Mouse (Mus musculus): ENCODE data around the gene Tipin.
"Not testable (repeated sequence)": the region's sequence is repeated elsewhere in the genome, so short reads cannot be mapped to it uniquely, and the experiment has no call there.

The Tipin gene

GRCm38 (mm10) chr9:64271249-64271648 is 10.1 kb upstream of the Tipin start:
- in situ Hi-C loops (cut with MboI, MseI): loop anchor here (10.0 kb wide), 1 partner anchor 86 kb away; no protein-coding TSS in a partner anchor

GRCm38 (mm10) chr9:64272611-64273010 is 8.8 kb upstream of the Tipin start:
- in situ Hi-C loops (cut with MboI, MseI): loop anchor here (10.0 kb wide), 1 partner anchor 88 kb away; no protein-coding TSS in a partner anchor

DNA sequence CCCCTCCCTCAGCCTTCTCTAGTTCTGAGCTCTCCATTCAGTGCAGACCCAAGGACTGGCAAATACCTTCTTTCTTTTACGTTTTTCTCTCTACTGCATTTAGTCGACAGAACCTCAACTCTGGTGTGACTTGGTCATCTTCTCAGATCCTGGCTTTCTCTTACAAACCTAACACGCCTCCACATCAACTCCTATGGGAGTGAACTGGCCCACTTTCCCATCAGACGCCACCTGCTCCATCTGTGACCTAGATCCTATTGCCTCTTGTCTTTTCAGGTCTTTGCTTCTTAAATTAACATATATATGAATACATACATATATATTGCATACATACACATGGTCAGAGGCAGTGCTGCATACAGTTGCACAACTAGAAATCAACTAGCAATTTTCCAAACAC is 7.6 kb upstream of the Tipin start:
- in situ Hi-C loops (cut with MboI, MseI): loop anchor here (10.0 kb wide), 1 partner anchor 89 kb away; no protein-coding TSS in a partner anchor

- in situ Hi-C loops (cut with MboI, MseI): loop anchor here (10.0 kb wide), 1 partner anchor 89 kb away; no protein-coding TSS in a partner anchor
Measured at GRCm38 (mm10) chr9:64274291-64274690, 7.1 kb upstream of the Tipin start.

GRCm38 (mm10) chr9:64274919-64275318 is 6.5 kb upstream of the Tipin start:
- in situ Hi-C loops (cut with MboI, MseI): loop anchor here (10.0 kb wide), 1 partner anchor 90 kb away; no protein-coding TSS in a partner anchor

- in situ Hi-C loops (cut with MboI, MseI): loop anchor here (10.0 kb wide), 1 partner anchor 93 kb away; no protein-coding TSS in a partner anchor
Measured at GRCm38 (mm10) chr9:64277706-64278105, 3.7 kb upstream of the Tipin start.

- in situ Hi-C loops (cut with MboI, MseI): loop anchor here (10.0 kb wide), 1 partner anchor 94 kb away; no protein-coding TSS in a partner anchor
Measured at GRCm38 (mm10) chr9:64278665-64279310, 2.6 kb upstream of the Tipin start.

- in situ Hi-C loops (cut with MboI, MseI): no loop called here
Measured at GRCm38 (mm10) chr9:64281781-64282178, 399 bp downstream of the Tipin start.

DNA sequence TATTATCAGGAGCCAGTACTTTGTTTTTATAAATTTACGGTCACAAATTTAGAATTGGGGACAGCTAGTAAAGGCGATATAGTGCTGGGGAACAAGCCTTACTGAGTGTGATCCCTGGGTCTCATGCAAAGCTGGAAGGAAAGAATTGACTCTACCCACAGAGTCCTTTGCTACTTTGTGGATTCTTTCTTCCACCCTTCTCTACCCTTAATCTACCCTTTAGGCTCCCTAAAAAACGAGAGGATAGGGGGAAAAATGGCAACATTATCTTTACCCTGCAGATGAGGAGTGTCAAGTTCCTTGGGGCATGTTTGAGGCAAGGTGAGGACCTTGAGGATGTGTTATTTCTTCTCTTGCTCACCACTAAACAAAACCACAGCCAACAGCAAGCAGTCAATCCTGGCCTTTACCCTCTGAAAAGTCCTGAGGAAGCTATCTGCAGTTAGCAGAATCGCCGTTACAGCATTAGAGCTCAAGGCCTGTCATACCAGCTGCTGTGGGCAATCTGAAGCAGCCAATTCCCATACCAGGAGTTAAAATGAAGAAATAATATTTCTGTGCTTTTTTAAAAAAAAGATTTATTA is 1.1 kb downstream of the Tipin start:
- in situ Hi-C loops (cut with MboI, MseI): no loop called here

- in situ Hi-C loops (cut with MboI, MseI): not testable (repeated sequence)
Measured at GRCm38 (mm10) chr9:64303086-64303485, 21.7 kb downstream of the Tipin start.

GRCm38 (mm10) chr9:64306476-64307312 is 25.3 kb downstream of the Tipin start:
- in situ Hi-C loops (cut with MboI, MseI): no loop called here

GRCm38 (mm10) chr9:64310996-64311785 is 29.8 kb downstream of the Tipin start:
- in situ Hi-C loops (cut with MboI, MseI): no loop called here

- in situ Hi-C loops (cut with MboI, MseI): no loop called here
Measured at GRCm38 (mm10) chr9:64312128-64312527, 30.7 kb downstream of the Tipin start.

DNA sequence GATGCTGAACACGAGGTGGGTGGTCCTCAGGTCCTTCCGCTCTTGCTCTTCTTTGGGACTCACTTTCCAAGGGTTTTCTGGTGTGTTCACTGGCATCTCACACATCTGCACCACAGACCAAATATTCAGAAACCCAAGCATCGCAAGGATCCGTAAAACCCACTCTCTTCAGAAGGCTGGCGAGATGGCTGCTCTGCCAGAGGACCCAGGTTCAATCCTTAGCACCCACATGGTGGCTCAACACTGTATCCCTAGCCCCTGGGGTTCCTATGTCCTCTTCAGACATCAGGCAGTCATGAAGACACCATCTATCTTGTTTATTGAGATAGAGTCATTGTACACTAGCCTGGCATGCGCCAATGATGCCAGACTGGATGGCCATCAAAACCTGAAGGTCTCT is 33.3 kb downstream of the Tipin start:
- in situ Hi-C loops (cut with MboI, MseI): no loop called here

DNA sequence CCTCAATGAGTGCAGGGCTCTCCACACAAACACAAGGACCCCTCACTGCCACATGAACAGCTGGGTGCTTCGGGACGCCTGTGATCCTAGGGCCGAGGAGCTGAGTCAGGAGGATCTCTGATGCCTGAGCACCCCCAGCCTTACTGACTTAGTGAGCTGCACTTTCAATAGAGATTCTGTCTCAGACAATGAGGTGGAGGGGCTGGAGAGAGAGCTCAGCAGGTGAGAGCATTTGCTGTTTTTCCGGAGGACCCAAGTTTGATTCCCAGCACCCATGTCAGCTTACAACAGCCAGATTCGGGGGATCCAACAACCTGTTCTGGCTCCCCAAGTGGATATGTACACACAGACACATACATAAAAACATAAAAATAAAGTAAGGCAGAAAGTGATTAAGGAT is 35.6 kb downstream of the Tipin start:
- in situ Hi-C loops (cut with MboI, MseI): no loop called here

DNA sequence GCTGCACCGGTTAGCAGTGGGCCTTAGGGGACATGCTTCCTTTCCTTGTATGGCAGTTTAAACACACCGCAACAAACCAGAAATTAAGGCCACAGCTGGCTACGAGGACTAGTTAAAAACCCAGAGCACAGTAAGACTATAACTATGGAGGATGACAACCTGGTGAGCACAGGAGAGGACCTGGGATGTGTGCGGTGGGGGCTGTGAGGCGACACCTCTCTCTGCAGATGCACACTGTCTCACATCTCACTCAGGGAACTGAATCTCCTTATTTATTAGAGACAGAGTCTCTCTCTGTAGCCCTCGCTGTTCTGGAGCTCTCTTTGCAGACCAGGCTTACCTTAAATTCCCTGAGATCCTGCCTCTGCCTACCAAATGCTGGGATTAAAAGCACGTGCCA is 42.6 kb downstream of the Tipin start:
- in situ Hi-C loops (cut with MboI, MseI): no loop called here

- in situ Hi-C loops (cut with MboI, MseI): loop anchor here (25.0 kb wide), 1 partner anchor 601 kb away; no protein-coding TSS in a partner anchor
Measured at GRCm38 (mm10) chr9:64335825-64336224, 54.4 kb downstream of the Tipin start.

DNA sequence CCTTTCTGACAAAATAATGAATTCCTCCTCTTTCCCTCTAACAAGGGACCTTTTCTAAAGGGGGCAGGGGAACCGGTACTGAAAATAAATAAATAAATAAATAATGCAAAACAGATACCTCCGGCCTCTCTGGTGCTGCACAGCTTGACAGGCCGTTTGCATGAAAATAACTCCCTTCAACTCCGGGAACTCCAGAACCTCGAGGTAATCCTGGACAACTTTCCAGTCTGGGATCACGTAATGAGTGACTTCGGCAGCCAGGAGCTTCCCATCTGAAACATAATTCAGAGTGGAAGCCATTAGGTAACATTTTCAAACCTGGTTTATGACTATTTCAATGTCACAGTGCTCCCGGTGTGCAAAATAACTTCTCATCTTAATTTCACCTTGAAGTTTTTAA is 58.0 kb downstream of the Tipin start:
- in situ Hi-C loops (cut with MboI, MseI): loop anchor here (25.0 kb wide), 1 partner anchor 598 kb away; no protein-coding TSS in a partner anchor

- in situ Hi-C loops (cut with MboI, MseI): loop anchor here (25.0 kb wide), 1 partner anchor 597 kb away; no protein-coding TSS in a partner anchor
Measured at GRCm38 (mm10) chr9:64340351-64341253, 59.2 kb downstream of the Tipin start.

DNA sequence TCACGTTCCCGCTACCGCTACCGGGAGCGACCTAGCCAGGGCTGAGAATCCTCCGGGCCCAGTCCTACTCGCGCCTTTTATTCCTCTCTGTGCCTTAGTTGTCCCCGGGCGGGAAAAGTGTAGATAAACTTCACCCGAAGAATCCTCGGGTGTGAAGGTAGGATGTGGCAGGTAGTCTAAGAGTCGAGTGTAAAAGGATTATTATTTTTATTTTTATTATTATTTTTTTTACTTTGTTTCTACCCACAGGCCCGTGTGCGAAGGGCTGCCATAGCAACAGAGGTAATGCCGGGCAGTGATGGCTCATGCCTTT is 59.8 kb downstream of the Tipin start, which contains the start of gene Dis3l:
Gene Dis3l, minus strand, starts transcription at position 35 of the 313 bp plus-strand sequence.
- in situ Hi-C loops (cut with MboI, MseI): loop anchor here (25.0 kb wide), 1 partner anchor 596 kb away; no protein-coding TSS in a partner anchor

Data from T-helper 1 cell (primary cell).